ENCODE assay signal across 19 mouse cellular contexts in the genomic region with DNA sequence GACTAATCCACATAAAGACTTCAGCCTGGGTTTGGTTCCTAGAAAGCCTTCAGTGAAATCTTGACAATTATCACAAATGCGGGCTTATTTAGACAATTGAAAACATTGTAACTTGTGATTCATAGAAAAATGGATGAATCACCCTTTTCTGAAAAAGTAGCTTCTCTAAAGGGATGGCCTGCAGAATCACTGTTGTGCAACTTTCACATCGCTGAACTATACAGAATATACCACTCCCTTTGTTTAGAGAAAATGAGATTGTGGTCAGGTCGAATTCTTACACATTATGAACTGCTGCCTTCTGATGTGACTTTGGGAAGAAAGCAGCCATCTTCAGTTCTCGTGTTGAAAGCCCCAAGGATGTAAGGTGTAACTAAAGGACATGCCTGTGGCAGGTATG.
"Had no signal": no experiment of that assay in that cellular context is flagged by ENCODE, and none has a peak within 500 bp of the region (broad histone marks: within the 10 kb centered on the region; RNA-seq: fewer than 3 reads in every experiment).

No protein-coding gene starts in this region.

- DNase-seq: kidney, adult 11 months; kidney, adult 8-10 months; kidney, postnatal 14 days; kidney, postnatal 4 days; layer of hippocampus, adult 9-11 months; liver, embryonic 13.5 days; lung, adult 2 months; lung, postnatal 14 days; lung, postnatal 4 days; right cerebral cortex, adult 18-20 months; right cerebral cortex, postnatal 25 days; spleen, adult 18-20 months; thymus, postnatal 25 days had no signal

- H3K4me3 ChIP-seq: kidney, embryonic 15.5 days; liver, embryonic 13.5 days; midbrain, embryonic 13.5 days; neural tube, embryonic 12.5 days; neural tube, embryonic 15.5 days; stomach, embryonic 15.5 days had no signal

- H3K4me2 ChIP-seq: kidney, embryonic 15.5 days; liver, embryonic 13.5 days; midbrain, embryonic 13.5 days; neural tube, embryonic 12.5 days; neural tube, embryonic 15.5 days; stomach, embryonic 15.5 days had no signal

- H3K4me1 ChIP-seq: midbrain, embryonic 13.5 days; neural tube, embryonic 12.5 days; stomach, embryonic 15.5 days had no signal

- H3K9ac ChIP-seq: kidney, embryonic 15.5 days; liver, embryonic 13.5 days; midbrain, embryonic 13.5 days; neural tube, embryonic 12.5 days; neural tube, embryonic 15.5 days; stomach, embryonic 15.5 days had no signal

- ATAC-seq: midbrain, embryonic 13.5 days; midbrain, embryonic 16.5 days had no signal

- H3K27ac ChIP-seq: kidney, embryonic 15.5 days; liver, embryonic 13.5 days; midbrain, embryonic 13.5 days; neural tube, embryonic 12.5 days; stomach, embryonic 15.5 days had no signal

- H3K36me3 ChIP-seq: kidney, embryonic 15.5 days; liver, embryonic 13.5 days; midbrain, embryonic 13.5 days; neural tube, embryonic 12.5 days; neural tube, embryonic 15.5 days; stomach, embryonic 15.5 days had no signal

- H3K27me3 ChIP-seq: liver, embryonic 13.5 days; midbrain, embryonic 13.5 days; neural tube, embryonic 12.5 days; neural tube, embryonic 15.5 days; stomach, embryonic 15.5 days had no signal

- H3K9me3 ChIP-seq: kidney, embryonic 15.5 days; liver, embryonic 13.5 days; midbrain, embryonic 13.5 days; neural tube, embryonic 12.5 days; neural tube, embryonic 15.5 days; stomach, embryonic 15.5 days had no signal
